Mouse (Mus musculus) heart, adult 9 months (tissue): ENCODE measurements around the gene Brpf3.
"Not testable (repeated sequence)": the region's sequence is repeated elsewhere in the genome, so short reads cannot be mapped to it uniquely, and the experiment has no call there.

Experiments used
- DNase-seq, 2 experiments: peaks; one replicate each; pipeline ENCODE4 v3.0.0; 2022; ENCODE audit warnings: low spot score in 2 of 2

Brpf3 gene

DNA sequence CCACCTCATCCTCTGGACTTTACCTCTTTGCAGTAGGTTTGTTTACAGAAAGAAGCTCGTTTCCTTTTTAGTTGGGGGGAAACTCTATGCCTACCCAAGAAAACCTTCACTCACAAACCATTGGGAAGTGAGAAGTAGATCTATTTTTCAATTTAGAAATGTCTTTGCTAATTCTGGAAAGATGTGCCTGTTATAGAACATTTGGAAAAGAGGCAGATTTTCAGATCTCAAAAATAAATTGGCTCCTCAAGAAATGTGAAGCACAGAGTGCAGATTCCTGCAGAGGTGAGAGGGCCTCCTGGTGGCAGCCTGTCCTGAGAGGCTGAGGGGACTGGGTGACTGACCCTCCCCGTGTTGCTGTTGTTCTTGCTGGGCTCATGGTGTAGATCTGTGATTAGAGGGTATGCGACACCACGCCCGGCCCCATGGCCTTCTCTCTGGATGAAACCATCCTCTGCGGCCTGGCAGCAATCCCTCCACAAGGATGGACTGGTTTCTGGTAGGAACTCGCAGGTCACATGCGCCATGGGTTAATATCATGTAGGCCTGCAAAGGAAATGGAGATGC is 26.9 kb downstream of the Brpf3 start:
- DNase-seq, result no peak

DNA sequence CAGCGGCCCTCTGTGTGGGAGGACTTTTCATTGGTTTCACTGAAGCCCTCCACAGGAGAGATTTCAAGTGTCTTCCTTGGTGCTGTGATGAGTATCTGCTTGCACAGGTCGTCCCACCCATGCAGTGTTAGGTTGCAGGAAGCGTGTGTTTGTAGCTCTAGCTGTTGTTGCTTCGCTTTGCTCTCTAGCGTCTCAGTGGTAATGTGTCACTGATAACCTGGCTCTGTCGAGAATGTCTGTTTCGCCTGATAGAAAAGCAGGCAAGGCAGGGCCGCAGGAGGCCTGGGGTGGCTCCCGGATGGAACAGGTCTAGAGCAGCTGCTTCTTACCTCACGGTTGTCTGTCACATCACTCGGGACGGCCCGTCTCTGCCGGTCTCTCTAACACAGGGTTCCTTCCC is 28.2 kb downstream of the Brpf3 start:
- DNase-seq, result no peak

GRCm38 (mm10) chr17:28831065-28831464 is 30.2 kb downstream of the Brpf3 start:
- DNase-seq, result no peak

- no peak for DNase-seq
Measured at GRCm38 (mm10) chr17:28832040-28832439, 31.1 kb downstream of the Brpf3 start.

DNA sequence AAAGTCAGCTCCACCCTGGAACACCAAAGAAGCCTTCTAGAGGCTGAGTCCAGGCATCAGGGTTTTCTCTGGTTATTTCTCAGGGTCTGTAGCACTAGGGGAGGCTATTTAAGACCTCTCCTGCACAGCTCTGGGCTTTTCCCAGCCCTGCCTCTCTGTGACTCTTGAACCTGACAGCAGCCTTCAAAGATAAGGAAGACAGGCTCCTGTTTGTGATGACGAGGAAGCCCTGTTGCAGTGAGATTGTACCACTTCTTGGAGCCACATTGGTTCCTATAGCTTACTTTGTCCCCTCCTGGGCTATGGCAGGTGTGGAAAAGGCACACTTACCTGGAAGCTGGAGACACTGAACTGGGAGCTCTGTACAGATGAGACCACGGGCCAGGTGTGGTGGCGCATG is 32.0 kb downstream of the Brpf3 start:
- DNase-seq, result no peak

- DNase-seq, result peak; percentile 9 to 13
Measured at GRCm38 (mm10) chr17:28834676-28835075, 33.8 kb downstream of the Brpf3 start.

DNA sequence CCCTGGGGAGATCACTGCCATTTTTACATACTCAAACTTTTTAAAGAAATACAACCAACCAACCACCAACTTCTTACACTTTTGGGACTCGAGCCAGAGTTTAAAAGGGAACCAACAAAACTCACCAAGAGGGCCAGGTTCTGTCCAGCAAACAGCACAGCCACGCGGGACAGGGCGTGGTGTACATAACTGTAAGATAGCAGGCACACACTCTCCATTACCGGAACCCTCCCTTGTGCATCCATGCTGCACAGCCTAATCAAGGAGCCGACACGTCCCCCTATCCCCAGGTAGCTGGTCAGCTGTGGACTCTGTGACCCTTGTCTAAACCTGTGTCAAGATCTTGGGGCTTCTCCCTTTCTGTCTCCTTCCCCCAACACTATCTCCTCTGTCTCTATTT is 37.0 kb downstream of the Brpf3 start:
- DNase-seq, result no peak

- DNase-seq, result not testable (repeated sequence)
Measured at GRCm38 (mm10) chr17:28841947-28842346, 41.1 kb downstream of the Brpf3 start.

DNA sequence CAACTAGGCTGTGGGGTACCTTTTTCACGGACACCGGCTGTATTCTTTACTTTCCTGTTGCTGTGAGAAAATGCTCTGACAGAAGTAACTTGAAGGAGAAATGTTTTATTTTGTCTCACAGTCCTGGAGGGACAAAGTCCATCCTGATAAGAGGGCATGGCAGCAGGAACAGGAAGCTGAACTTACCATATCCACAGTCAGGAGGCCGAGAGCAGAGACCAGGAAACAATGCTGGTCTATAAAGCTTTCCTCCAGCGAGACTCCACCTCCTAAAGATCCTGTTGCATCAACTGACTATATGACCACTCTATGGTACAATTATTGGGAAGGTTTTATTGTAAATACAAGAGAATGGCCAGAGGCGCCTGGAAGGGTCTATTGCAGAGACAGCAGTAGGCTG is 42.8 kb downstream of the Brpf3 start:
- DNase-seq, result no peak

GRCm38 (mm10) chr17:28846974-28847617 is 46.2 kb downstream of the Brpf3 start:
- no peak for DNase-seq

DNA sequence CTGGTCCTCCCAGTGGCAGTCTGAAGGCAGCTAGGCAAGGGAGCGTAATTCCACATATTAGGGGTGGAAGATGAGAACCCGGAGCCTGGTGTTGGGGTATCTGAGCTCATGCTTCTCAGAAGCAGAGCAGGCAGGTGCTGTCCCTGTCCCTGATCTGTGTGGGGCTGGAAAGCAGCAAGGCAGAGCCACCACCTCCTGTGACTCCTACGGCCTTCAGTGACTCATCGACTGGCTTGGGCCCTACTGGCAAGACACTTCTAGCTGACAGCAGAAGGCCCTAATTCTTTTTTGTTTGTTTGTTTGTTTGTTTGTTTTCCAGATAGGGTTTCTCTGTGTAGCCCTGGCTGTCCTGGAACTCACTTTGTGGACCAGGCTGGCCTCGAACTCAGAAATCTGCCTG is 49.6 kb downstream of the Brpf3 start:
- DNase-seq, result no peak

DNA sequence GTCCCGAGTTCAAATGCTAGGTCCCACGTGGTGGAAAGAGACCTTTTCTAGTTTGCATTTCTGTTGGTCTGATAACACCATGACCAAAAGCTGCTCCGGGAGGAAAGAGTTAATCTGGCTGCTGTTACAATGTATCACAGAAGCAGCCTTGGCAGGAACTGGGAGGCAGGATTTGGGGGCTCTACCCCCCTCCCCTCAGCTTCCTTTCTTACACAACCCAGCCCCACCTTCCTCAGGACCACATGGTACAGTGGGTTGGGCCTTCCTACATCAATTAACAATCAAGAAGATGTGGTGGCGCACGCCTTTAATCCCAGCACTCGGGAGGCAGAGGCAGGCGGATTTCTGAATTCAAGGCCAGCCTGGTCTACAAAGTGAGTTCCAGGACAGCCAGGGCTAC is 53.5 kb downstream of the Brpf3 start:
- no peak for DNase-seq

GRCm38 (mm10) chr17:28855166-28855885 is 54.4 kb downstream of the Brpf3 start:
- no peak for DNase-seq

DNA sequence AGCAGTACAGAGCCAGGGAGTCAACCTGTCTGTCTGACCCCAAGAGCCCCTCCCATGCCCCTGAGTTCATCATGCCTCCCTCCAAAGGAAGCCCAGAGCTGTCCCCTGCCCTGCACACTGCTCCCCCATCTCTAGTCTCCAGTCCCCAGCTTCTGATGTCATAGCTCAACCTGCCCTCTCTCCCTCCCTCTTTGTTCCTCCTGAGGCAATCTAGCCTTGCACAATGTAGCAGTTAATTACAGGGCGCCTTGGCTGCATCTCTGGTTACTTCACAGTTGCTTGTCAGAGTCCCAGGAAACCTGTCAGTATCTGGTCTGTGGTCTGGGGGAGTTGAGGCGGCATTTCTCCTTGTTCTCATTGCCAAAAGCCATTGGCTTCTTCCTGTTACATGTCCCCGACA is 55.1 kb downstream of the Brpf3 start:
- DNase-seq, result no peak

GRCm38 (mm10) chr17:28858205-28858604 is 57.3 kb downstream of the Brpf3 start, which contains the start of gene Pnpla1:
TSS of gene Pnpla1 (plus strand) at chr17:28858411.
- DNase-seq, result no peak

GRCm38 (mm10) chr17:28863926-28864325 is 63.0 kb downstream of the Brpf3 start:
- no peak for DNase-seq

DNA sequence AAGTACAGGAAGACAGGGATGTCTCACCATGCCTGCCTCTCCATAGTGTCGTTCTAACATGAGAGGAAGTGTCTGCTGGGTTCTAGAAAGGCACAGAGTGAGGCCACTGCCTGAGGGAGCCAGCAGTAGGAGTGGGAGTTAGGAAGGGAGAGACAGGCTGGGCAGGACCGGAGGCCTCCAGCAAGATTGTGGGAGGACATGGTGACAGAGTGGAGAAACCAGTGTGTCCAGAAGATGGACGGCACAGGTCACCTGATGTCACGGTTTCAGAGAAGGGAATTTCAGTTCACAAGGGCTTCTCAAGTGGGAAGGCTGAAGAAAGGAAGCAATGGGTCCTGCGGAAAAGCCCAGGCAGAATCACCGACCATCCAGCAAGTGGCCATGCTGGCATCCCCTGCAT is 63.6 kb downstream of the Brpf3 start:
- DNase-seq, result no peak

GRCm38 (mm10) chr17:28866921-28867320 is 66.0 kb downstream of the Brpf3 start:
- DNase-seq, result no peak

DNA sequence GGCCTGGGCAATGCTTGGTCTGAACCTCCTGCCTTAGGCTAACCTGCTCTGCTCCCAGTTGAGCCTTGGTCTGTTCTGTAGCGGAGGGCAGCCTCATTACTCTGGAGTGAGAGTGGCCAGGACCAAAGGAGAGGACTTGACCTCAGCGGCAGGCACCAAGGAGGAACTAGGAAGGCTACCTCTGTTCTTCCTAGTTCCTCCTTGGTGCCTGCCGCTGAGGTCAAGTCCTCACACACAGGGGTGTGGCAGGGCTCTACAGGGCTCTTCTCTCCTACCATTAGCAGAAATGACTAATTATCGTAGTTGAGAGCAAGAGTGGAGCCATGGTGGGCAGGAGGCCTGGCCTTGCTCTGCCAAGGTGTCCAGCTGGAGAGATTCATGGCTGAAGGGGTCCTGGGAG is 66.5 kb downstream of the Brpf3 start:
- DNase-seq, result no peak

DNA sequence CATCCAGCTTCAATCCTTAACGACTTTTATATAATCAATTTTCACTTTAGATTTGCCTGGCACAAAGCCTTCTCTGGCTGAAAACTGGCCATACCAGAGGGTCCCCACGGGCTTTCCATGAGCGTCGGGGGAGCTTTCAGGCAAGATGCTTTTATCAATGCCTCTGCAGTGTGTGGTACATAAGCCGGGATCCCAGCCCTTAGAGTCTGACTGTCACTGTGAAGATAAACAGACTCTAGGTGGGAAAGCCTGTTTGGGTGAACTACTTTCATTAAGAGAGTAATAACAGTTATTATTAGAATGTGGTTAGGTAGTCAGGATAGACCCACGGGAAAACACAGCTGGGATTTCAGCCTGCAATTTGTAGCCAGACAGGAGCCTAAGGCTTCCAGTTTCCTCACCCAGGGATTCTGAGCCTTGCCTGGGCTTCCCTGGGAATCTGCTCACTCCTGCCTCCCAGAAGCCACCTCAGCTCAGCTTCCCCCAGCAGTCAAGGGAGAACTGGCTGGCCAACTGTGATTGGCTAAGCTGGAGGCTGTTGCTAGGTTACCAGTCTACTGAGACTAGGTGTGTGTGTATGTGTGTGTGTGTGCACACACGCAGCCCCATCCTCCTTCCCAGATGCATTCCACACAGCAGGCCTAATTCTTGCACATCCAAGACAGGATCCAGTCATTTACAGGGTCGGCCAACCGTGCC is 68.7 kb downstream of the Brpf3 start:
- DNase-seq, result no peak

- DNase-seq, result no peak
Measured at GRCm38 (mm10) chr17:28870435-28870834, 69.5 kb downstream of the Brpf3 start.

DNA sequence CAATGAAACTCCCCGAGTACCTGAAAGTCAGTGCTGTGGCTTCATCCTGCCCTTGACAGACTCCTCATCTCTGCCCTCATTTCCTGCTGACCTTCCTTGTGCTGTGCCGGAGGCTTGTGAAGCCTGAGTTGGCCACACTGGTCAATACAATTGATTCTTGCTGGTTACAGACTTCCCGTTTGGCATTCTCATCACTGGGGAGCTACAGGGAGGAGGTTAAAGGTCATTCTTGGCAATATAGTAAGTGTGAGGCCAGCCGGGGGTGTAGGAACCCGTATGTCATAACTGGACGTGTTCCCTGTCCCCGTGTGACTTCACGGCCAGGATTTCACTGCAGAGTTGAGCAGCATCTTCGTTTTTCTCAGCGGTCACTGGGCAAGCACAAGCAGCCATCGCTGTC is 70.9 kb downstream of the Brpf3 start:
- DNase-seq, result no peak

- DNase-seq, result no peak
Measured at GRCm38 (mm10) chr17:28872322-28872721, 71.4 kb downstream of the Brpf3 start.
